Mouse (Mus musculus) hindbrain, embryonic 12.5 days (tissue): ENCODE measurements around the gene H2-Eb2. TPM values are rescaled to one million over a fixed set of nuclear protein-coding genes. Genes with fewer than 3 reads are reported as not detected.

Experiments
- polyA plus RNA-seq: library from polyadenylated mRNA; unstranded; fragments of >200 nt; fragmentation: Nextera tagmentation; extraction: Ambion mirVana; gene quantifications from 2 replicates; pipeline ENCODE4 v1.2.1, GENCODE M21; 2016

Gene H2-Eb2
- polyA plus RNA-seq, 1 experiment from 2014 or later: 0.06 TPM

Other genes starting within 250 kb of the H2-Eb2 start
- gene H2-Oa, start 233.3 kb upstream of the H2-Eb2 start, polyA plus RNA-seq: 0.29 and 0.39 TPM in 2 replicates
- 13.1 and 14.2 TPM in 2 replicates for gene H2-DMa, start 206.1 kb upstream of the H2-Eb2 start, polyA plus RNA-seq
- gene Brd2, start 203.0 kb upstream of the H2-Eb2 start, polyA plus RNA-seq: 137 and 151 TPM in 2 replicates
- gene H2-DMb2, start 182.4 kb upstream of the H2-Eb2 start, polyA plus RNA-seq: 0.21 TPM in 1 of 2 replicates, not detected in the other
- 1.4 and 2.1 TPM in 2 replicates for gene H2-DMb1, start 172.6 kb upstream of the H2-Eb2 start, polyA plus RNA-seq
- gene Tap1, start 138.1 kb upstream of the H2-Eb2 start, polyA plus RNA-seq: 1.8 and 2.2 TPM in 2 replicates
- 1.0 TPM in 2 replicates for gene Psmb9, start 137.9 kb upstream of the H2-Eb2 start, polyA plus RNA-seq
- 1.8 and 2.9 TPM in 2 replicates for gene Psmb8, start 127.9 kb upstream of the H2-Eb2 start, polyA plus RNA-seq
- gene Tap2, start 122.1 kb upstream of the H2-Eb2 start, polyA plus RNA-seq: 1.3 and 1.4 TPM in 2 replicates
- not detected in 2 replicates for gene H2-Ob, start 86.8 kb upstream of the H2-Eb2 start, polyA plus RNA-seq
- gene H2-Ab1, start 68.0 kb upstream of the H2-Eb2 start, polyA plus RNA-seq: 1.5 and 1.7 TPM in 2 replicates
- gene H2-Aa, start 37.8 kb upstream of the H2-Eb2 start, polyA plus RNA-seq: 0.19 TPM in 1 of 2 replicates, not detected in the other
- 1.5 and 1.7 TPM in 2 replicates for gene H2-Eb1, start 19.8 kb upstream of the H2-Eb2 start, polyA plus RNA-seq
- not detected in 2 replicates for gene Btnl2, start 29.2 kb downstream of the H2-Eb2 start, polyA plus RNA-seq
- not detected in 2 replicates for gene Btnl1, start 51.5 kb downstream of the H2-Eb2 start, polyA plus RNA-seq
- 1.9 and 2.5 TPM in 2 replicates for gene BC051142, start 73.2 kb downstream of the H2-Eb2 start, polyA plus RNA-seq
- not detected in 2 replicates for gene Btnl4, start 151.7 kb downstream of the H2-Eb2 start, polyA plus RNA-seq
- not detected in 2 replicates for gene Btnl6, start 191.7 kb downstream of the H2-Eb2 start, polyA plus RNA-seq
- 8.9 and 13.1 TPM in 2 replicates for gene Notch4, start 238.6 kb downstream of the H2-Eb2 start, polyA plus RNA-seq